Mouse (Mus musculus) lung, adult 2 months (tissue): Measurements from ENCODE around the gene Fam216b.

Source experiments
- CTCF ChIP-seq: fragments of 200-500 bp; IDR thresholded peaks from 2 replicates; pipeline ENCODE4 v1.5.1; 2011; ENCODE audit warnings: mild to moderate bottlenecking, low read length, control low read depth; ENCODE audit not compliant: insufficient read depth
- POLR2A ChIP-seq: fragments of 200-500 bp; IDR thresholded peaks from 2 replicates; pipeline ENCODE4 v1.6.1; 2011; ENCODE audit warnings: low read depth, mild to moderate bottlenecking, control low read depth, low read length, borderline replicate concordance; ENCODE audit errors: extremely low read depth

GRCm38 (mm10) chr14:78062484-78062883 is 26.3 kb downstream of the Fam216b start:
- TF ChIP-seq POLR2A (no peak), CTCF (no peak)
